Mouse (Mus musculus): ENCODE measurements around the gene 5031439G07Rik. TPM values are rescaled to one million over a fixed set of nuclear protein-coding genes. Genes with fewer than 3 reads are reported as not detected.
A peak's percentile ranks its signal among the peaks of the same experiment; 100 is the strongest.

The 5031439G07Rik gene
- polyA plus RNA-seq, 1 experiment from 2014 or later, result 39.3 TPM

- Histone ChIP-seq H3K9ac (no peak overlapping the region), H3K36me3 (peaks cover 4% of the 10 kb centered on the region; the same call in 1 of the 2 replicates), H3K4me3 (no peak overlapping the region), H3K27me3 (no peaks in the 10 kb centered on the region), H3K4me1 (replicated peaks) (peaks cover 16% of the 10 kb centered on the region), H3K4me2 (no peak overlapping the region), H3K9me3 (no peaks in the 10 kb centered on the region), H3K27ac (replicated peaks) (no peak overlapping the region)
- ATAC-seq (ENCODE audit: low FRiP score, low read depth), result no peak
- 59% methylated on average over 7 of the region's 7 CpGs for WGBS
These were observed 22.6 kb downstream of the 5031439G07Rik start for GRCm38 (mm10) chr15:84965575-84966360.

GRCm38 (mm10) chr15:84964771-84965170 is 23.6 kb downstream of the 5031439G07Rik start:
- no peak for ATAC-seq (ENCODE audit: low FRiP score, low read depth)
- no peak overlapping the region for H3K9ac ChIP-seq
- no peak overlapping the region for H3K4me2 ChIP-seq
- H3K4me1 ChIP-seq (replicated peaks), result peaks cover 26% of the 10 kb centered on the region
- H3K27me3 ChIP-seq, result no peaks in the 10 kb centered on the region
- H3K27ac ChIP-seq (replicated peaks), result no peak overlapping the region
- no peaks in the 10 kb centered on the region for H3K36me3 ChIP-seq
- no peaks in the 10 kb centered on the region for H3K9me3 ChIP-seq
- no peak overlapping the region for H3K4me3 ChIP-seq
- WGBS, result 88% methylated on average over 5 of the region's 5 CpGs

- Histone ChIP-seq H3K4me3 (no peak overlapping the region), H3K36me3 (no peaks in the 10 kb centered on the region), H3K4me1 (replicated peaks) (peaks cover 49% of the 10 kb centered on the region), H3K9me3 (no peaks in the 10 kb centered on the region), H3K27me3 (no peaks in the 10 kb centered on the region), H3K4me2 (no peak overlapping the region), H3K9ac (no peak overlapping the region), H3K27ac (replicated peaks) (no peak overlapping the region)
- ATAC-seq (ENCODE audit: low FRiP score, low read depth), result no peak
- 77% methylated on average over 2 of the region's 2 CpGs for WGBS
These were observed 25.8 kb downstream of the 5031439G07Rik start for GRCm38 (mm10) chr15:84962518-84962917.

GRCm38 (mm10) chr15:84960692-84961091 is 27.7 kb downstream of the 5031439G07Rik start:
- H3K4me1 ChIP-seq (replicated peaks), result peaks cover 43% of the 10 kb centered on the region

GRCm38 (mm10) chr15:84959891-84960290 is 28.5 kb downstream of the 5031439G07Rik start:
- no peaks in the 10 kb centered on the region for H3K27me3 ChIP-seq
- H3K27ac ChIP-seq (replicated peaks), result peak overlapping the region; percentile 47; the same call in 1 of the 2 replicates
- H3K4me3 ChIP-seq, result no peak overlapping the region
- H3K9ac ChIP-seq, result no peak overlapping the region
- 84% methylated on average over 6 of the region's 6 CpGs for WGBS
- no peak for ATAC-seq (ENCODE audit: low FRiP score, low read depth)
- peaks cover 8% of the 10 kb centered on the region; the same call in 1 of the 2 replicates for H3K36me3 ChIP-seq
- no peaks in the 10 kb centered on the region for H3K9me3 ChIP-seq
- H3K4me1 ChIP-seq (replicated peaks), result peaks cover 43% of the 10 kb centered on the region
- H3K4me2 ChIP-seq, result peak overlapping the region; percentile 45; the same call in 1 of the 2 replicates

More at GRCm38 (mm10) chr15:84960692-84961091, 27.7 kb downstream of the 5031439G07Rik start:
- H3K4me2 ChIP-seq, result peak overlapping the region; percentile 45
- no peaks in the 10 kb centered on the region for H3K27me3 ChIP-seq
- H3K9ac ChIP-seq, result peak overlapping the region; percentile 32; the same call in 1 of the 2 replicates
- ATAC-seq (ENCODE audit: low FRiP score, low read depth), result peak; percentile 31; the same call in 1 of the 2 replicates
- H3K9me3 ChIP-seq, result no peaks in the 10 kb centered on the region
- H3K4me3 ChIP-seq, result peak overlapping the region; percentile 10; the same call in 1 of the 2 replicates
- WGBS, result 15% methylated on average over 8 of the region's 8 CpGs
- peaks cover 1% of the 10 kb centered on the region; the same call in 1 of the 2 replicates for H3K36me3 ChIP-seq
- peak overlapping the region; percentile 47 for H3K27ac ChIP-seq (replicated peaks)

GRCm38 (mm10) chr15:84958331-84958730 is 30.0 kb downstream of the 5031439G07Rik start:
- Histone ChIP-seq H3K9me3 (no peaks in the 10 kb centered on the region), H3K4me2 (no peak overlapping the region), H3K4me3 (no peak overlapping the region), H3K27ac (replicated peaks) (peak overlapping the region; percentile 36), H3K27me3 (no peaks in the 10 kb centered on the region), H3K9ac (no peak overlapping the region), H3K36me3 (peaks cover 15% of the 10 kb centered on the region), H3K4me1 (replicated peaks) (peaks cover 43% of the 10 kb centered on the region)
- 67% methylated on average over 3 of the region's 3 CpGs for WGBS
- no peak for ATAC-seq (ENCODE audit: low FRiP score, low read depth)

GRCm38 (mm10) chr15:84957851-84958250 is 30.5 kb downstream of the 5031439G07Rik start:
- H3K4me2 ChIP-seq, result no peak overlapping the region
- H3K27me3 ChIP-seq, result no peaks in the 10 kb centered on the region
- peak overlapping the region; percentile 36 for H3K27ac ChIP-seq (replicated peaks)
- peaks cover 43% of the 10 kb centered on the region for H3K4me1 ChIP-seq (replicated peaks)
- H3K9ac ChIP-seq, result no peak overlapping the region
- no peak overlapping the region for H3K4me3 ChIP-seq
- peak; percentile 69 for ATAC-seq (ENCODE audit: low FRiP score, low read depth)
- H3K9me3 ChIP-seq, result no peaks in the 10 kb centered on the region
- whole genome bisulfite sequencing, result 21% methylated on average over 3 of the region's 3 CpGs
- H3K36me3 ChIP-seq, result peaks cover 20% of the 10 kb centered on the region

GRCm38 (mm10) chr15:84953259-84953658 is 35.1 kb downstream of the 5031439G07Rik start:
- Histone ChIP-seq H3K9ac (no peak overlapping the region), H3K9me3 (no peaks in the 10 kb centered on the region), H3K27me3 (no peaks in the 10 kb centered on the region), H3K4me1 (replicated peaks) (peaks cover 7% of the 10 kb centered on the region), H3K27ac (replicated peaks) (no peak overlapping the region), H3K4me2 (no peak overlapping the region), H3K4me3 (no peak overlapping the region), H3K36me3 (peaks cover 63% of the 10 kb centered on the region)
- 96% methylated on average over 11 of the region's 11 CpGs for WGBS
- ATAC-seq (ENCODE audit: low FRiP score, low read depth), result no peak

- no peak for ATAC-seq (ENCODE audit: low FRiP score, low read depth)
- H3K4me3 ChIP-seq, result no peak overlapping the region
- WGBS, result 96% methylated on average over 4 of the region's 4 CpGs
- no peak overlapping the region for H3K4me2 ChIP-seq
- no peak overlapping the region for H3K9ac ChIP-seq
- H3K36me3 ChIP-seq, result peaks cover 65% of the 10 kb centered on the region
- no peak overlapping the region for H3K27ac ChIP-seq (replicated peaks)
- H3K9me3 ChIP-seq, result no peaks in the 10 kb centered on the region
- no peaks in the 10 kb centered on the region for H3K27me3 ChIP-seq
- no peaks in the 10 kb centered on the region for H3K4me1 ChIP-seq (replicated peaks)
These were observed 38.3 kb downstream of the 5031439G07Rik start for GRCm38 (mm10) chr15:84950053-84950452.

- H3K9me3 ChIP-seq, result no peaks in the 10 kb centered on the region
- H3K4me2 ChIP-seq, result no peak overlapping the region
- H3K27ac ChIP-seq (replicated peaks), result no peak overlapping the region
- H3K36me3 ChIP-seq, result peaks cover 62% of the 10 kb centered on the region
- H3K27me3 ChIP-seq, result no peaks in the 10 kb centered on the region
- 87% methylated on average over 14 of the region's 14 CpGs for WGBS
- no peak overlapping the region for H3K4me3 ChIP-seq
- no peaks in the 10 kb centered on the region for H3K4me1 ChIP-seq (replicated peaks)
- ATAC-seq (ENCODE audit: low FRiP score, low read depth), result no peak
- no peak overlapping the region for H3K9ac ChIP-seq
These were observed 39.4 kb downstream of the 5031439G07Rik start for GRCm38 (mm10) chr15:84948990-84949389.

- H3K9ac ChIP-seq, result no peak overlapping the region
- 80% methylated on average over 5 of the region's 5 CpGs for WGBS
These were observed 44.0 kb downstream of the 5031439G07Rik start for GRCm38 (mm10) chr15:84944319-84944718.

GRCm38 (mm10) chr15:84942647-84943285 is 45.6 kb downstream of the 5031439G07Rik start:
- Histone ChIP-seq H3K27ac (replicated peaks) (peak overlapping the region; percentile 10; the same call in 1 of the 2 replicates), H3K4me2 (no peak overlapping the region), H3K9ac (no peak overlapping the region), H3K4me1 (replicated peaks) (no peaks in the 10 kb centered on the region), H3K9me3 (no peaks in the 10 kb centered on the region), H3K4me3 (no peak overlapping the region), H3K27me3 (no peaks in the 10 kb centered on the region), H3K36me3 (peaks cover 36% of the 10 kb centered on the region)
- 63% methylated on average over 11 of the region's 11 CpGs for WGBS
- ATAC-seq (ENCODE audit: low FRiP score, low read depth), result peak; percentile 72

More at GRCm38 (mm10) chr15:84944319-84944718, 44.0 kb downstream of the 5031439G07Rik start:
- Histone ChIP-seq H3K9me3 (no peaks in the 10 kb centered on the region), H3K27me3 (no peaks in the 10 kb centered on the region), H3K36me3 (peaks cover 36% of the 10 kb centered on the region), H3K4me1 (replicated peaks) (no peaks in the 10 kb centered on the region), H3K4me2 (no peak overlapping the region), H3K4me3 (no peak overlapping the region), H3K27ac (replicated peaks) (no peak overlapping the region)
- no peak for ATAC-seq (ENCODE audit: low FRiP score, low read depth)
